Mouse (Mus musculus) CH12.LX (cell line): ENCODE measurements around the gene Gm17581.

Experiments
- BHLHE40 ChIP-seq: IDR thresholded peaks from 2 replicates; pipeline ENCODE4 v1.6.1; 2011; ENCODE audit warnings: mild to moderate bottlenecking, low read depth, low read length, improper control_type of control experiment
- CTCF ChIP-seq, 2 experiments: IDR thresholded peaks in 1 of 2; conservative IDR thresholded peaks in 1 of 2; 2 replicates each; pipeline ENCODE4 v1.5.1; 2011 to 2012; ENCODE audit warnings: low read depth in 2 of 2, low read length in 2 of 2, improper control_type of control experiment in 1 of 2, inconsistent platforms in 1 of 2, mild to moderate bottlenecking in 1 of 2, moderate library complexity in 1 of 2
- E2F4 ChIP-seq: IDR thresholded peaks from 2 replicates; pipeline ENCODE4 v1.6.1; 2011; ENCODE audit warnings: low read depth, low read length, improper control_type of control experiment; ENCODE audit not compliant: insufficient replicate concordance
- GABPA ChIP-seq: IDR thresholded peaks from 2 replicates; pipeline ENCODE4 v1.6.1; 2012; ENCODE audit warnings: low read depth, low read length, improper control_type of control experiment, inconsistent platforms; ENCODE audit not compliant: insufficient replicate concordance
- MAX ChIP-seq: IDR thresholded peaks from 2 replicates; pipeline ENCODE4 v1.6.1; 2011; ENCODE audit warnings: low read length, improper control_type of control experiment
- MAZ ChIP-seq: IDR thresholded peaks from 2 replicates; pipeline ENCODE4 v1.6.1; 2012; ENCODE audit warnings: low read depth, mild to moderate bottlenecking, inconsistent platforms, low read length, improper control_type of control experiment, moderate library complexity
- NRF1 ChIP-seq: IDR thresholded peaks from 2 replicates; pipeline ENCODE4 v1.6.1; 2014; ENCODE audit warnings: low read depth, mild to moderate bottlenecking, inconsistent platforms, low read length, improper control_type of control experiment, moderate library complexity
- POLR2A ChIP-seq: IDR thresholded peaks from 2 replicates; pipeline ENCODE4 v1.6.1; 2011; ENCODE audit warnings: low read depth, mild to moderate bottlenecking, improper control_type of control experiment, low read length
- RAD21 ChIP-seq: IDR thresholded peaks from 2 replicates; pipeline ENCODE4 v1.6.1; 2011; ENCODE audit warnings: low read depth, mild to moderate bottlenecking, low read length, improper control_type of control experiment, moderate library complexity
- TCF12 ChIP-seq: IDR thresholded peaks from 2 replicates; pipeline ENCODE4 v1.6.1; 2014; ENCODE audit warnings: low read depth, mild to moderate bottlenecking, inconsistent platforms, low read length, improper control_type of control experiment
- ZMIZ1 ChIP-seq: IDR thresholded peaks from 2 replicates; pipeline ENCODE4 v1.6.1; 2012; ENCODE audit warnings: low read depth, mild to moderate bottlenecking, inconsistent platforms, low read length, improper control_type of control experiment

GRCm38 (mm10) chr2:155710557-155710956 lies 25.1 kb downstream of the Gm17581 start:
- TF ChIP-seq E2F4 (no peak), POLR2A (no peak), GABPA (no peak), TCF12 (no peak), CTCF (conservative IDR thresholded peaks at IDR 0.05 in 1 of 2, IDR thresholded peaks at IDR 0.05 in 1 of 2; ENCODE audit: low read depth in 2 of 2, low read length in 2 of 2) (no peak), NRF1 (no peak), MAX (no peak), RAD21 (no peak), MAZ (no peak), BHLHE40 (no peak), ZMIZ1 (no peak)
